Mouse (Mus musculus): ENCODE measurements around the gene Mrtfa.

Gene Mrtfa

GRCm38 (mm10) chr15:81197197-81197596 lies 6.6 kb upstream of the Mrtfa start:
- no peak for DNase-seq (ENCODE audit: low spot score)

DNA sequence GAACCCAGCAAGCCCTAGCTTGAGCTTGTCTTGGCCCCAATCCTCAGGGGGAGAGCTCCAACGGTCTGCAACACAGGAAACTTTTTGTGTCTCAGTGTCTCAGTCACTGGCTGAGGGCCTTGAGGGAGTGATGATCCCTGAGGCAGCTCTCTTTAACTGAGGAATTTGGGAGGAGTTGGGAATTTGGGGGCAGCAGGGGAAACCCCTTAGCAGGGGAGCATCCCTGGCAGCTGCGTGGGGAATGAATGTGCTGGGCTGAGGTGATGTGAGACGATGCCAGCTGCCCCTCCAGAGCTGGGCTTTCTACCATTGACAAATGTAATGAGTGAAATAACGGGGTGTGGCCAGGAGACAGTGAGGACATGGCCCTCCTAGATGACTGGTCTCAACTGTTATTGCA lies 4.9 kb upstream of the Mrtfa start:
- DNase-seq (ENCODE audit: low spot score) = no peak

GRCm38 (mm10) chr15:81194791-81195190 lies 4.2 kb upstream of the Mrtfa start:
- DNase-seq (ENCODE audit: low spot score) = no peak

DNA sequence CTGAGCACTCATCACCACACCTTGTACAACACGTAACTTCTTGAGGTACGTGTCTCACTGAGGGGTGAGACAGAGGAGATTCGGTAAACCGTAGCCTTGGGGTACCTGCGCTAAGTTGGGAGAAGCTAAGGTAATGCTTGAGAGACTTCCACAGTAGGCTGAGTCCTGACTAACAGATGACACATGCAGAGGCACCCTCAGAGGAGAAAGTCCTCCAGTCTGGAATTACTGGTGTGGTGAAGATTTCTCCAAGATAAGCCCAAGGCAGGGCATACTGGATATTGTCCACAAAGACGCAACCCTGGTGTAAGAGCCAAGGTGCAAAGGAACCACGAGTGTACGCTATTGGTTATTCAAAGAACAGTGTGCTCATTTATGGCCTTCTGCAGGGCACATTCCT lies 2.3 kb upstream of the Mrtfa start:
- DNase-seq (ENCODE audit: low spot score) = no peak

GRCm38 (mm10) chr15:81192316-81192715 lies 1.8 kb upstream of the Mrtfa start:
- no peak for DNase-seq (ENCODE audit: low spot score)

DNA sequence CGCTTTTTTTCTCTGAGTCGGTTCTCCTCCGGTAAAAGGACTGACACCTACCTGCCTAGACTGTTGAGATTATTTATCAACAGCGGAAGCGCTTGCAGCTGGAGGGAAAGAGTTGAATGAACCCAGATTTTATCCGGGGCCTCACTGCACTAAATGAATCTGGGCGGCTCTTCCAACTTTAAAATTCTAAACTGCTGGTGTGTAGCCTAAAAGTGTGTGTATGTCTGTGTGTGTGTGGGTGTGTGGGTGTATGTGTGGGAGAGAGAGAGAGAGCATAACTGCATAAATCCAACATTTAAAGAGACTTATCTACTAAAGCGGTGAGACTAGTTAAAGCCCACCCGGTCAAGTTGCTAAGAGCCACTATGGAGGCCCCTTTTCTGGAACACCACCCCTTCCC lies 746 bp upstream of the Mrtfa start:
- no peak for DNase-seq (ENCODE audit: low spot score)

- DNase-seq (ENCODE audit: low spot score) = peak; percentile 58
Observed at GRCm38 (mm10) chr15:81190011-81190629, 437 bp downstream of the Mrtfa start.

DNA sequence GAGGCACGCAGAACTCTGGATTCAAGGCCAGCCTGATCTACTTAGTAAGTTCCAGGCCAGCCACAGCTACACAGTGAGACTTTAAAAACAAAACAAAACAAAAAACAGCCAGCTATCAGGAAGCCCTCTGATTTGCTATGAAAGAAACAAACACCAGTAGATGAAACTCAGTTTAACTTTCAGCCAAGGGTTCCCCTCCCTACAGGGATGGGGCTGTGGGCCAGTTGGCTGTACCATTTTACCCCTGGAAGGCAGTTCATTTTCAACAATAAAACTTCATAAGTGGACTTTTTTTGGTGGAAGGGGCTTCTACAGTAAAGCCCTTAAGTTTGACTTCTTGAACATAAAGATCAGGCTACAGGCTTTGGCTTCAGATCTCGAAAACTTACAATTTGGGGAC lies 1.5 kb downstream of the Mrtfa start:
- no peak for DNase-seq (ENCODE audit: low spot score)

GRCm38 (mm10) chr15:81184913-81185312 lies 5.6 kb downstream of the Mrtfa start:
- DNase-seq (ENCODE audit: low spot score) = no peak

GRCm38 (mm10) chr15:81181233-81181632 lies 9.3 kb downstream of the Mrtfa start:
- DNase-seq (ENCODE audit: low spot score) = no peak

DNA sequence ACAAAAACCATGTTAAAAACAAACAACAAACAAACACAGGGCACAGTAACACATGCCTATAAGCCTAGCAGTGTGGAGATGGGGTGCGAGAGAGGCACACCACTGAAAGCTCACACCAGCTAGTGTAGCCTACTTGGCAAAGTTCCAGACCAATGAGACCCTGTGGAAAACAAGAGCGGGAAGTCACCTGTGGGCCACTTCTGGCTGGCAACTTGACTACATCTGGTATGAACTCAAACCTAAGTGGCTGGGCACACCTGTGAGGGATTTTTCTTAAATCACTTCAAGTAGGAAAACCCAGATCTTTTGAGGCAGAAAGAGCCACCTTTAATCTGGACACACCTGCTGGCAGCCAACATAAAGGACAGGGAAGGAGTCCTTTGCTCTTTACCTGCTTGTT lies 11.0 kb downstream of the Mrtfa start:
- no peak for DNase-seq (ENCODE audit: low spot score)

GRCm38 (mm10) chr15:81178703-81179102 lies 11.9 kb downstream of the Mrtfa start:
- DNase-seq (ENCODE audit: low spot score) = no peak

DNA sequence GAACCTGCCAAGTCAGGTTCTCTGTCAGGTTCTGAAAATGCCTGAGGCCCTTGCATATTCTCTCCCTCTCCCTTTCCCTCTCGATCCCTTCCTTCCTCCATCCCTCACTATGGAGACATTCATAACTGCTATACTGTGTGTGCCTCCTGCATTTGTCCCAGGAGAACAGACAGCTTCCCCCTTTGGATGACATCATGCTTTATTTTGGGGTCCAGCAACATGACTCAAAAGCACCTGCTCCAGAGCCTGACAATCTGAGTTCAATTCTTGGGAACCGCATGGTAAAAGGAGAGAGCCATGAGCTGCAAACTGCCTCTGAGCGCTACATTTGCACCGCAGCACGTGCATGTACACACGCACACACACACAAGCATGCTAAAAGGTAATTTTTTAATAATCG lies 12.7 kb downstream of the Mrtfa start:
- DNase-seq (ENCODE audit: low spot score) = no peak

DNA sequence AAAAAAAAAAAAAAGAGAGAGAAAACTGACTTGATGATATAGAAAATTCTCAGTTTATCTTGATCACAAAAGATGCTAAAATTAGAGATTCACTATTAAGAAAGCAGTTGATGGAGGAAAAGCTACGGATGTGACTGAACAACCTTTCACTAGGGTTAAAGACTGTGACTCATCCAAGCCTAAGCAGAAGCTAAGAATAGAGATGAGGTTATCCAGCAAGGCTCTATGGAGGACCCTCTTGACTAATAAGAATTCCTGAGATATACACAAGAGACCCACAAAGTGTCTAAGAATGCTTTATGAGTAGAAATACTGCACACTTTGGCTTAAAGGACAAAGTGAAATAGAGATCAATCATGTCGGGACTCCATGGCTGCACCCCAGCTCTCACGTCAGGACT lies 14.9 kb downstream of the Mrtfa start:
- DNase-seq (ENCODE audit: low spot score) = no peak

GRCm38 (mm10) chr15:81172259-81172658 lies 18.3 kb downstream of the Mrtfa start:
- no peak for DNase-seq (ENCODE audit: low spot score)

DNA sequence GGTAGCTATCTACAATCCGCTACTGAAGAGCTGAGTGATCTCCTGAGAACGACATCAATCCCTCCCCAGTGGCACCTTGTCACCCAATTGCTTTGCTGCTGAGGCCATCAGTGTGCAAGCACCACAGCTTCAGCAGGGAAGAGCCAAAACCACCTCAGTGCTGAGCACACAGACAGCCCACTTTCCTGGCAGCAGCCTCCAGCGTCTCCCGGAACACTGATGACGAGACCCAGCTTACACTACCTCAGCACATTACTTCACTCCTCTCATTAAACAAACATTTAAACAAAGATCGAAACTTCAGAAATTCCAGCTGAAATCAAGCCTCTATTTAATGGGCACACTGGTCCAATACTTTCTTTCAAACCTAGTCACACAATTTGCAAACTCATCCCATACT lies 21.8 kb downstream of the Mrtfa start:
- no peak for DNase-seq (ENCODE audit: low spot score)

DNA sequence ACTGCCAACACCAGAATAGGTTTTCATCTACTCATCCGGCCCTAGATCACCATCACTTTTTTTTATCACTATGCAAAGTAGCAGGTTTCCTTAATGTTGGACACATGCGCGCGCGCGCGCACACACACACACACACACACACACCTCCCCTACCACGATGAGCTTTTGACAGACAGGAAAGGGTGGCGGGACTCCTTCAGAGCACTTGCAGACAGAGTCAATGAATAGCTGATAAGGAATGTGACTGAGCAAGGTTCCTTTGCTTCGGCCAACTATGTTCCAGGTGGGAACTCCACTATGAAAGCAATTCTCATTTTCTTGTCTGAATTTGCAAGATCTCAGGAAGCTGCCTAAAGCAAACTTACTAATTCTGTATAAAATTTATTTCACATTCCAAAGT lies 22.7 kb downstream of the Mrtfa start:
- DNase-seq (ENCODE audit: low spot score) = no peak

- no peak for DNase-seq (ENCODE audit: low spot score)
Observed at GRCm38 (mm10) chr15:81166291-81166690, 24.3 kb downstream of the Mrtfa start.

DNA sequence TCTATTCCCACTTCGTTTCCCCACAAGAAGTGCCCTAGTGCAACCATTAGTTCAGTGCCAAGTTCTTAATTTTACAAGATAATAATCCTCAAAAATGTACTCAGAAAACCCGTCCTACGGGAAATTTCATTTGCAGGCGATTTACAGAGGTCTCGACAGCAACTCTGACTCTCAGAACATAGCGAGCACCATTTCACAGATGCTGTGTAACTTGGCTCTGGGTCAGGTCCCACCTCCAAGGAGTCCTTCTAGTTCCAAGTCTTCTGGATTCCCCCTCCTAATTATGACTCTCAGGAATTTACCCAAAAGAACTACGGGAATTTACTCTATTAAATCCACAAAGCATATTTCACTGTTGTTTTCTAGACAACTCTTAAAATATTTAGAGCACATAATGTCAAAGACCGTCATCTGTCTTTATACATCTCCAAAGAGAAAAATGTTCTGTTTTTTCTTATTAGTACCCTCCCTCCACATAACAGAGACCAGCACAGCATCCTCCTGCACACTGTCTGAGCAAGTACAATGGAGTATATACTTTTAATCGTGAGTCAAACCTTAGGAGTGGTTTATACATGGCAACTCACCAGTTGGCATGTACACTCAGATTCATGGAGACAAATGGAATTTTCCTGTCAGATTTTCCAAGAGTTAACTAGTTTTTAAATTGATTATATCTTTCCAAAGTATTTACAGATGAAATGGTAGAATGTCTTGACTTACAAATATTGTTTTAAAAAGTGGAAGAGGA lies 25.8 kb downstream of the Mrtfa start:
- DNase-seq (ENCODE audit: low spot score) = no peak

- DNase-seq (ENCODE audit: low spot score) = no peak
Observed at GRCm38 (mm10) chr15:81161571-81161970, 29.0 kb downstream of the Mrtfa start.

GRCm38 (mm10) chr15:81160677-81161076 lies 29.9 kb downstream of the Mrtfa start:
- no peak for DNase-seq (ENCODE audit: low spot score)

GRCm38 (mm10) chr15:81159212-81159611 lies 31.3 kb downstream of the Mrtfa start:
- no peak for DNase-seq (ENCODE audit: low spot score)

- no peak for DNase-seq (ENCODE audit: low spot score)
Observed at GRCm38 (mm10) chr15:81158517-81159120, 31.9 kb downstream of the Mrtfa start.

DNA sequence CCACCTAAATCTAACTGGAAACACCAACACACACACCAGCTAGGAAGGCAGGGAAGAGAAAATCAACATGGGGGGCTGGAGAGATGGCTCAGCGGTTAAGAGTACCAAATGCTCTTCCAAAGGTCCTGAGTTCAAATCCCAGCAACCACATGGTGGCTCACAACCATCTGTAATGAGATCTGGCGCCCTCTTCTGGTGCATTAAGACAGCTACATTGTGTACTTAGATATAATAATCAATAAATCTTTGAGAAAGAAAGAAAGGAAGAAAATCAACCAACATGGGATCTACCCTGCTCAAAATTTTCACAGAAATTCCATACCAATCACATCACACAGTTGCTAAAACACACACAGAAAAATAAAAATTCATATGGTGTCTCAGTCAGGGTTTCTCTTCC lies 34.1 kb downstream of the Mrtfa start:
- DNase-seq (ENCODE audit: low spot score) = no peak
